Mouse (Mus musculus): ENCODE results near the gene Olfr1241. TPM values are rescaled to one million over a fixed set of nuclear protein-coding genes. Genes with fewer than 3 reads are reported as not detected.

Gene Olfr1241
- not detected in 2 replicates for polyA plus RNA-seq (2016; fragmentation: Nextera tagmentation; extraction: Ambion mirVana)

DNA sequence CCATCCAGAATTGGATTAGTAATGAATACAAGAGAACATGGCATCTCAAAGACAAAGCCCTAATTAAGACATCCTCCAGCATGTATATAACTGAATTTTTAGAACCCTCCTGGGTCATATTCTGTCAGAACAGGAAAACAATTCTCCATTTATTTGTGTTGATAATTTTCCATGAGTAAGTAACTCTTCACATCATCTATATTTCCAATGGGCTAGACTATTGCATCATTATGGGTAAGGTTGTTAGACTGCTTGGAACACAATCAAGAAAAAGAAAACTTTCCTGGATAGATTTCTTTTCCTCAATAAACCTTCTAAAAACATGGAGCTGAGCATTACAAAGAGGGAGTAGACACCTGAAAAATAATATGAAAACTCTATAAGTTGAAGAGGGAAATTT lies at the start of gene Olfr1241:
Gene Olfr1241 (minus strand): TSS at position 101 of the 400 bp plus-strand sequence.
- Histone ChIP-seq H3K9ac (replicated peaks) (no peak within 1 kb of the TSS), H3K27ac (replicated peaks) (no peak within 1 kb of the TSS), H3K4me1 (no peaks in the 10 kb centered on the region), H3K4me2 (replicated peaks) (no peak within 1 kb of the TSS), H3K27me3 (no peaks in the 10 kb centered on the region), H3K9me3 (no peaks in the 10 kb centered on the region), H3K4me3 (no peak within 1 kb of the TSS), H3K36me3 (no peaks in the 10 kb centered on the region)
- ATAC-seq (ENCODE audit: low FRiP score, low read depth), result no peak

DNA sequence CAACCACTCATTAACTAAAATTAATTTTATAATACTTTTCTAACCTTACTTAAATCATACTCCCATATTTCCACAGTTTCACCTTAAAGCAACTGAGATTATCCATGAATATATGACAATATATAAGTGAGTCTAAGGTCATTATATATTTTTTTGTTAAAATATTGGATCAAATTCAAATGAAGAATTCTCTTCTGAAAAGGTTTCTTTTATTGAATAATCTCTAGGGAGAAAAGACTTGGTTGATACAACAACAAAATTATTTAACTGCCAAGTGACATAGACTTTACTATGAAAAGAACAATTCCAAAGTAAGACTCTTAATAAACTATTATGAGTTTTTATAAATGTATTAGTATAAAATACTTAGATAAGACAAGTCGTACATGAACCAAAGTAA lies 44.5 kb upstream of the Olfr1241 start, which contains the start of gene Olfr1243:
Gene Olfr1243 (minus strand): TSS at position 101 of the 400 bp plus-strand sequence.
- WGBS, result 82% methylated on average over 1 of the region's 1 CpGs
- no peak within 1 kb of the TSS for H3K27ac ChIP-seq (replicated peaks)
- H3K9me3 ChIP-seq, result no peaks in the 10 kb centered on the region
- H3K4me1 ChIP-seq, result no peaks in the 10 kb centered on the region
- no peak within 1 kb of the TSS for H3K4me2 ChIP-seq (replicated peaks)
- no peak for ATAC-seq (ENCODE audit: low FRiP score, low read depth)
- H3K9ac ChIP-seq (replicated peaks), result no peak within 1 kb of the TSS
- no peaks in the 10 kb centered on the region for H3K27me3 ChIP-seq
- H3K4me3 ChIP-seq, result no peak within 1 kb of the TSS
- no peaks in the 10 kb centered on the region for H3K36me3 ChIP-seq

DNA sequence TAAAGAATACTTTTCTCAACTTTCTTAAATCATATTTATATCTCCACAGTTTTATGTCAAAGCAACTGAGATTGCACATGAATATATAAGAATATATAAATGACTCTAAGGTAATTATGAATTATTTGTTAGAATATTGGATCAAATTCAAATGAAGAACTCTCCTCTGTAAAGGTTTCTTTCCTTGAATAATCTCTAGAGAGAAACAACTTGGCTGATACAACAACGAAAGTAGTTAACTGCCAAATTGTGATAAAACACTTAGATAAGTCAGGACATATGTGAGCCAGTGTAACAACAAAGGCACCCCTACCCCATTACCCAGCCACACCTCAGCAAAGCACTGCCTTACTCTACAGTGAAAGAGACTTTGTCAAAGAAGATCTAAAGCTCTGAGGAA lies 11.3 kb upstream of the Olfr1241 start, which contains the start of gene Olfr1242:
Gene Olfr1242 (minus strand): TSS at position 101 of the 400 bp plus-strand sequence.
- H3K27ac ChIP-seq (replicated peaks), result no peak within 1 kb of the TSS
- H3K4me2 ChIP-seq (replicated peaks), result no peak within 1 kb of the TSS
- no peak within 1 kb of the TSS for H3K4me3 ChIP-seq
- no peak within 1 kb of the TSS for H3K9ac ChIP-seq (replicated peaks)
- no peaks in the 10 kb centered on the region for H3K4me1 ChIP-seq
- no peaks in the 10 kb centered on the region for H3K27me3 ChIP-seq
- H3K36me3 ChIP-seq, result no peaks in the 10 kb centered on the region
- no peak for ATAC-seq (ENCODE audit: low FRiP score, low read depth)
- H3K9me3 ChIP-seq, result no peaks in the 10 kb centered on the region
- 82% methylated on average over 1 of the region's 1 CpGs for WGBS

DNA sequence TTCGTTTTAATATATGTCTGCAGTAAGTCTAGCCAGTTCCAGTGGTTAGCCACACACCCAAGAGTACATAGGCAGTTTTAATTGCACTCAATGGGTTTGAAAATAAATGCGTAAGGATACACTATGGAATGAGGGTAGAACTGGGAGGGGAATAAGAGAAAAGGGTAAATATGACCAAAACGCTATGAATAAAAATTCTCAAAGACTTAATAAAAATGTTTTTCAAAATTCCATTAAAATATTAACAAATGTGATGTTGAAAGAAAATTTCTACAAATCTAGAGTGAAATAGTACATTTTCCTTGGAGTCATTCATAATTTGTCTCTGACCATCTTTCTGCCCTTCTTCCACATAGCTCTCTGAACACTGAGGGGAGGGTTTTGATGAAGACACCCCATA lies 44.0 kb downstream of the Olfr1241 start, which contains the start of gene Olfr1240:
Gene Olfr1240 (minus strand): TSS at position 101 of the 400 bp plus-strand sequence.
- whole genome bisulfite sequencing, result 88% methylated on average over 3 of the region's 3 CpGs
- H3K4me2 ChIP-seq (replicated peaks), result no peak within 1 kb of the TSS
- H3K4me3 ChIP-seq, result no peak within 1 kb of the TSS
- no peaks in the 10 kb centered on the region for H3K9me3 ChIP-seq
- H3K36me3 ChIP-seq, result no peaks in the 10 kb centered on the region
- H3K27ac ChIP-seq (replicated peaks), result no peak within 1 kb of the TSS
- H3K9ac ChIP-seq (replicated peaks), result no peak within 1 kb of the TSS
- no peaks in the 10 kb centered on the region for H3K27me3 ChIP-seq
- no peaks in the 10 kb centered on the region for H3K4me1 ChIP-seq
- no peak for ATAC-seq (ENCODE audit: low FRiP score, low read depth)

Other genes starting within 250 kb of the Olfr1241 start
- not detected in 2 replicates for gene Olfr1228, start 233.1 kb downstream of the Olfr1241 start, polyA plus RNA-seq (2016; fragmentation: Nextera tagmentation; extraction: Ambion mirVana)
- not detected in 2 replicates for gene Olfr1229, start 199.1 kb downstream of the Olfr1241 start, polyA plus RNA-seq (2016; fragmentation: Nextera tagmentation; extraction: Ambion mirVana)
- not detected in 2 replicates for gene Olfr1230, start 189.9 kb downstream of the Olfr1241 start, polyA plus RNA-seq (2016; fragmentation: Nextera tagmentation; extraction: Ambion mirVana)
- not detected in 2 replicates for gene Olfr1231, start 180.1 kb downstream of the Olfr1241 start, polyA plus RNA-seq (2016; fragmentation: Nextera tagmentation; extraction: Ambion mirVana)
- gene Olfr1232, start 157.5 kb downstream of the Olfr1241 start, polyA plus RNA-seq (2016; fragmentation: Nextera tagmentation; extraction: Ambion mirVana), result not detected in 2 replicates
- gene Olfr1233, start 144.7 kb downstream of the Olfr1241 start, polyA plus RNA-seq (2016; fragmentation: Nextera tagmentation; extraction: Ambion mirVana), result not detected in 2 replicates
- not detected in 2 replicates for gene Olfr1234, start 122.3 kb downstream of the Olfr1241 start, polyA plus RNA-seq (2016; fragmentation: Nextera tagmentation; extraction: Ambion mirVana)
- not detected in 2 replicates for gene Olfr1238, start 77.5 kb downstream of the Olfr1241 start, polyA plus RNA-seq (2016; fragmentation: Nextera tagmentation; extraction: Ambion mirVana)
- gene Olfr1239, start 66.7 kb downstream of the Olfr1241 start, polyA plus RNA-seq (2016; fragmentation: Nextera tagmentation; extraction: Ambion mirVana), result not detected in 2 replicates
- gene Olfr1240, start 44.1 kb downstream of the Olfr1241 start, polyA plus RNA-seq (2016; fragmentation: Nextera tagmentation; extraction: Ambion mirVana), result not detected in 2 replicates
- not detected in 2 replicates for gene Olfr1242, start 11.2 kb upstream of the Olfr1241 start, polyA plus RNA-seq (2016; fragmentation: Nextera tagmentation; extraction: Ambion mirVana)
- not detected in 2 replicates for gene Olfr1243, start 44.4 kb upstream of the Olfr1241 start, polyA plus RNA-seq (2016; fragmentation: Nextera tagmentation; extraction: Ambion mirVana)
- not detected in 2 replicates for gene Olfr1245, start 91.3 kb upstream of the Olfr1241 start, polyA plus RNA-seq (2016; fragmentation: Nextera tagmentation; extraction: Ambion mirVana)
- not detected in 2 replicates for gene Olfr1246, start 106.0 kb upstream of the Olfr1241 start, polyA plus RNA-seq (2016; fragmentation: Nextera tagmentation; extraction: Ambion mirVana)
- gene Olfr1247, start 127.0 kb upstream of the Olfr1241 start, polyA plus RNA-seq (2016; fragmentation: Nextera tagmentation; extraction: Ambion mirVana), result not detected in 2 replicates
- not detected in 2 replicates for gene Olfr1248, start 131.1 kb upstream of the Olfr1241 start, polyA plus RNA-seq (2016; fragmentation: Nextera tagmentation; extraction: Ambion mirVana)
- gene Olfr1249, start 147.9 kb upstream of the Olfr1241 start, polyA plus RNA-seq (2016; fragmentation: Nextera tagmentation; extraction: Ambion mirVana), result not detected in 2 replicates
- gene Olfr1250, start 174.3 kb upstream of the Olfr1241 start, polyA plus RNA-seq (2016; fragmentation: Nextera tagmentation; extraction: Ambion mirVana), result not detected in 2 replicates
- gene Olfr1251, start 184.8 kb upstream of the Olfr1241 start, polyA plus RNA-seq (2016; fragmentation: Nextera tagmentation; extraction: Ambion mirVana), result not detected in 2 replicates
- gene Olfr1252, start 237.9 kb upstream of the Olfr1241 start, polyA plus RNA-seq (2016; fragmentation: Nextera tagmentation; extraction: Ambion mirVana), result not detected in 2 replicates

Measured in midbrain, embryonic 12.5 days (tissue).